In genomic region chr6:30643694-30644460, GRCm38 (mm10) we compare ENCODE assay signal across 11 mouse cellular contexts. TPM values are rescaled to one million over a fixed set of nuclear protein-coding genes. Genes with fewer than 3 reads are reported as not detected.
DNase-seq lines count a peak whose midpoint lies in the region; ATAC-seq and TF ChIP-seq lines count a peak whose summit lies in the region.
"Had no signal": no experiment of that assay in that cellular context is flagged by ENCODE, and none has a peak within 500 bp of the region (broad histone marks: within the 10 kb centered on the region; RNA-seq: fewer than 3 reads in every experiment).

No protein-coding gene starts in this region.

- H3K27me3 ChIP-seq in kidney, embryonic 15.5 days = no peaks in the 10 kb centered on the region
- H3K27me3 ChIP-seq in embryonic facial prominence, embryonic 14.5 days (replicated peaks; ENCODE audit: control insufficient read depth, insufficient read depth, low read length) = no peaks in the 10 kb centered on the region
- no peaks in the 10 kb centered on the region for H3K27me3 ChIP-seq in limb, embryonic 14.5 days (ENCODE audit: control insufficient read depth, insufficient read depth, low read length)

- ATAC-seq in kidney, embryonic 15.5 days (replicated peaks; ENCODE audit: low FRiP score) = peak; percentile 64
- peak; percentile 64; the same call in 1 of the 2 replicates for ATAC-seq in embryonic facial prominence, embryonic 14.5 days (ENCODE audit: low read depth)
- ATAC-seq in limb, embryonic 14.5 days (ENCODE audit: low FRiP score, low read depth) = peak; percentile 60

- H3K27ac ChIP-seq in kidney, embryonic 15.5 days = peak overlapping the region; percentile 70
- peak overlapping the region; percentile 65 for H3K27ac ChIP-seq in embryonic facial prominence, embryonic 14.5 days (replicated peaks; ENCODE audit: low read depth, low read length)
- H3K27ac ChIP-seq in limb, embryonic 14.5 days (replicated peaks; ENCODE audit: low read depth, low read length) = peak overlapping the region; percentile 83
- H3K27ac ChIP-seq: layer of hippocampus, adult 2 months; liver, embryonic 14.5 days had no signal

- H3K9me3 ChIP-seq in kidney, embryonic 15.5 days (replicated peaks) = no peaks in the 10 kb centered on the region
- no peaks in the 10 kb centered on the region for H3K9me3 ChIP-seq in embryonic facial prominence, embryonic 14.5 days (ENCODE audit: control insufficient read depth, low read length)
- H3K9me3 ChIP-seq in limb, embryonic 14.5 days (ENCODE audit: control insufficient read depth, low read length) = no peaks in the 10 kb centered on the region

- 32% methylated on average over 12 of the region's 12 CpGs for WGBS in kidney, embryonic 15.5 days
- WGBS in embryonic facial prominence, embryonic 14.5 days = 51% methylated on average over 12 of the region's 12 CpGs
- 41% methylated on average over 12 of the region's 12 CpGs for WGBS in limb, embryonic 14.5 days

- no peaks in the 10 kb centered on the region for H3K36me3 ChIP-seq in kidney, embryonic 15.5 days
- H3K36me3 ChIP-seq in embryonic facial prominence, embryonic 14.5 days (ENCODE audit: control insufficient read depth, insufficient read depth, low read length) = no peaks in the 10 kb centered on the region
- H3K36me3 ChIP-seq in limb, embryonic 14.5 days (ENCODE audit: control insufficient read depth, insufficient read depth, low read length) = no peaks in the 10 kb centered on the region

- TF ChIP-seq POLR2A in limb, embryonic 14.5 days (IDR thresholded peaks at IDR 0.05; ENCODE audit: borderline replicate concordance, extremely low read depth, insufficient read depth, insufficient read length) = no peak

- H3K4me3 ChIP-seq in kidney, embryonic 15.5 days (replicated peaks) = no peak overlapping the region
- no peak overlapping the region for H3K4me3 ChIP-seq in embryonic facial prominence, embryonic 14.5 days (ENCODE audit: low read depth, low read length)
- H3K4me3 ChIP-seq in limb, embryonic 14.5 days (replicated peaks; ENCODE audit: low read length) = no peak overlapping the region
- H3K4me3 ChIP-seq: layer of hippocampus, adult 2 months had no signal

- no peak for DNase-seq in kidney, postnatal 14 days
- DNase-seq in adipocyte (ENCODE audit: low spot score) (peak; percentile 99), MN1 (ENCODE audit: low spot score) (no peak)
- DNase-seq in embryonic facial prominence, embryonic 14.5 days (ENCODE audit: low spot score) = no peak
- DNase-seq in limb, embryonic 14.5 days (ENCODE audit: low spot score) = no peak
- DNase-seq in spleen, postnatal 10 days (ENCODE audit: low spot score in 2 of 2) = no peak
- DNase-seq: heart, adult 11 months had no signal

- peaks cover 31% of the 10 kb centered on the region for H3K4me1 ChIP-seq in kidney, embryonic 15.5 days
- peaks cover 19% of the 10 kb centered on the region for H3K4me1 ChIP-seq in embryonic facial prominence, embryonic 14.5 days (ENCODE audit: control insufficient read depth, insufficient read depth, low read length)
- H3K4me1 ChIP-seq in limb, embryonic 14.5 days (ENCODE audit: control insufficient read depth, insufficient read depth, low read length) = peaks cover 38% of the 10 kb centered on the region

- H3K9ac ChIP-seq in kidney, embryonic 15.5 days = no peak overlapping the region
- no peak overlapping the region for H3K9ac ChIP-seq in embryonic facial prominence, embryonic 14.5 days (ENCODE audit: low read depth, low read length)
- H3K9ac ChIP-seq in limb, embryonic 14.5 days (ENCODE audit: low read depth, low read length, severe bottlenecking) = no peak overlapping the region
- H3K9ac ChIP-seq: liver, embryonic 14.5 days had no signal

- H3K4me2 ChIP-seq in kidney, embryonic 15.5 days = no peak overlapping the region
- H3K4me2 ChIP-seq in embryonic facial prominence, embryonic 14.5 days (ENCODE audit: low read depth, low read length) = no peak overlapping the region
- H3K4me2 ChIP-seq in limb, embryonic 14.5 days (replicated peaks; ENCODE audit: low read depth, low read length, severe bottlenecking) = no peak overlapping the region

RNA-seq across cellular contexts. Expression of gene Cpa1, which starts 4.9 kb away (rescaled TPM):
- 1.8 and 3.0 TPM in 2 replicates for polyA plus RNA-seq in kidney, embryonic 15.5 days (2015; fragmentation: Nextera tagmentation; extraction: Ambion mirVana)
- polyA plus RNA-seq in embryonic facial prominence, embryonic 14.5 days (2014; fragmentation: Nextera tagmentation; extraction: Ambion mirVana) = 1.3 and 1.7 TPM in 2 replicates
- 1.4 and 2.8 TPM in 2 replicates for polyA plus RNA-seq in limb, embryonic 14.5 days (2012; rRNA removed)
- polyA plus RNA-seq in limb, embryonic 14.5 days (2014; fragmentation: Nextera tagmentation; extraction: Ambion mirVana) = 1.1 and 1.3 TPM in 2 replicates
- polyA plus RNA-seq: cortical plate, adult 2 months had no signal

RNA-seq across cellular contexts. Expression of gene Cpa5, which starts 33.1 kb away (rescaled TPM):
- polyA plus RNA-seq in kidney, embryonic 15.5 days (2015; fragmentation: Nextera tagmentation; extraction: Ambion mirVana) = 0.40 and 0.66 TPM in 2 replicates
- 0.92 and 1.3 TPM in 2 replicates for polyA plus RNA-seq in embryonic facial prominence, embryonic 14.5 days (2014; fragmentation: Nextera tagmentation; extraction: Ambion mirVana)
- 0.81 and 0.87 TPM in 2 replicates for polyA plus RNA-seq in limb, embryonic 14.5 days (2012; rRNA removed)
- 0.57 and 0.99 TPM in 2 replicates for polyA plus RNA-seq in limb, embryonic 14.5 days (2014; fragmentation: Nextera tagmentation; extraction: Ambion mirVana)

RNA-seq across cellular contexts. Expression of gene Cep41, which starts 49.7 kb away (rescaled TPM):
- polyA plus RNA-seq in kidney, embryonic 15.5 days (2015; fragmentation: Nextera tagmentation; extraction: Ambion mirVana) = 23.5 and 24.9 TPM in 2 replicates
- 38.6 and 44.3 TPM in 2 replicates for polyA plus RNA-seq in embryonic facial prominence, embryonic 14.5 days (2014; fragmentation: Nextera tagmentation; extraction: Ambion mirVana)
- 44.3 and 48.5 TPM in 2 replicates for polyA plus RNA-seq in limb, embryonic 14.5 days (2012; rRNA removed)
- 41.1 and 50.9 TPM in 2 replicates for polyA plus RNA-seq in limb, embryonic 14.5 days (2014; fragmentation: Nextera tagmentation; extraction: Ambion mirVana)
